Mouse (Mus musculus): ENCODE data around the gene Cyp2e1. TPM values are rescaled to one million over a fixed set of nuclear protein-coding genes. Genes with fewer than 3 reads are reported as not detected.

Gene Cyp2e1
- total RNA-seq, 2 experiments from 2014 or later, result not detected

GRCm38 (mm10) chr7:140798212-140798611, 34.7 kb downstream of the Cyp2e1 start:
- ATAC-seq (replicated peaks; ENCODE audit: low FRiP score, poor library complexity, severe bottlenecking), result no peak

DNA sequence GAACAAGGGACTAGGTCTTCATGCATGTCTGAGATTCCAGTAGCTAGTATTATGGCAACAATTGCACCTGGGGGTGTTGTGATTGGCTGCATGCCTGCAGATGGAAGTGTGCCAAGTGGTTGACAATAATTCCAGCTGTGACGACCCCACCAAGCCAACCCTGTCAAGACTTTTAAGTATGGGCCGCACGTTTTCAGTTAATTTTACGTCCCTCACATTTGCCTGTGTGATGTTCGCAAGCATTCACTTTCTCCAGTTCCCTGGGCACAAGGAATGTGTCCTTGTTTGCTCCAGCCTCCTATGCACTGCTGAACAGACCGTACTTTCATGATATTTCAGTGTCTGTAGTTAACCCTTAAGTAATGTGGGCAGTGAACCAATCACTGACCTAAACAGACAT, 39.1 kb downstream of the Cyp2e1 start:
- no peak for ATAC-seq (replicated peaks; ENCODE audit: low FRiP score, poor library complexity, severe bottlenecking)

GRCm38 (mm10) chr7:140805704-140806103, 42.2 kb downstream of the Cyp2e1 start:
- peak; percentile 76 for ATAC-seq (replicated peaks; ENCODE audit: low FRiP score, poor library complexity, severe bottlenecking)

DNA sequence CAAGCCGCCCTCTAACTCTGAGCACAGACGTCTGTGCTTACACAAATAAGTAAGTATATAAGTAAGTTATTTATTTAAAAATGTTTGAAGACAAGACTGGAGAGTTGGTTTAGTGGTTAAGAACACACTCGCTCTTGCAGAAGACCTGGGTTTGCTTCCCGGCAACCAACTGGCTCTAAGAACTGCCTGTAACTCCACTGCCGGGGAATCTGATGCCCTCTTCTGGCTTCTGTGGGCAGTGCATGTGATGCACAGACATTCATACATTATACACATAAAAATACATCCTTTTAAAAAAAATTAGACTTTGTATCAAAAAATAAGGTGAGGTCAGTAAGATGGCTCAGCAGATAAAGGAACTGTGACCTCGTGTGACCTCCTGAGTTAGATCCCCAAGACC, 47.0 kb downstream of the Cyp2e1 start:
- no peak for ATAC-seq (replicated peaks; ENCODE audit: low FRiP score, poor library complexity, severe bottlenecking)

DNA sequence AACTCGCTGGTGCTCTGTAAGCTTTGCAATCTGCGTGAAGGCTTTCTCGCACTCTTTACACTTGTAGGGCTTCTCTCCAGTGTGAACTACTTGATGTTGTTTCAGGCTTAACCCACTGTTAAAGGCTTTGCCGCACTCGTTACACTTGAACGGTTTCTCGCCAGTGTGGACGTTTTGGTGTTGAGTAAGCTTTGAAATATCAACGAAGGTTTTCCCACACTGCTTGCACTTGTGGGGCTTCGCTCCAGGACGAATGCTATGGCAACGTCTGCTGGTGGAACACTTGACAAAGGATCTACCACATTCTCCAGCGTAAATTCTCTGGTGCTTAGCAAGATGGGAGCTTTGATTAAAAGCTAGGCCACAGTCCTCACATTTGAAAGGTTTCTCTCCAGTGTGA, 48.2 kb downstream of the Cyp2e1 start:
- no peak for ATAC-seq (replicated peaks; ENCODE audit: low FRiP score, poor library complexity, severe bottlenecking)

DNA sequence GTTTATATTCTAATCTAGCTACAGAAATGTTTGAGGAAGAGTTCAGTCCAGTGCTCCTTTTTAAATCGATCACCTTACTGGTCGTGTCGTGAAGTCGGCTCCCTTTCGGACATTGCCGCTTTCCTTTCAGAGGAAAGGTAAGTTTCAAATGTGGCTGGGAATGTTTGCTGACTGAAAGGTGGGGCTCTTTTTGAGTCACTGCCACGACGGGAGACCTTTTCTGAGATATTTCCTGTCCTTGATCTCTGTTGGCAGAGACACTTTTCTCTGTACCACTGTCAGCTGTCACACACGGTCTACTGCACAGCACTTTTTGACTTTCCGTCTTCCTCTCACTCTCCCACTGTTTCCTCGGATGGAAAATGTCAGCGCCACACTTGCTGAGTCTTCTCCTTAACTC, 49.3 kb downstream of the Cyp2e1 start:
- ATAC-seq (replicated peaks; ENCODE audit: low FRiP score, poor library complexity, severe bottlenecking), result no peak

DNA sequence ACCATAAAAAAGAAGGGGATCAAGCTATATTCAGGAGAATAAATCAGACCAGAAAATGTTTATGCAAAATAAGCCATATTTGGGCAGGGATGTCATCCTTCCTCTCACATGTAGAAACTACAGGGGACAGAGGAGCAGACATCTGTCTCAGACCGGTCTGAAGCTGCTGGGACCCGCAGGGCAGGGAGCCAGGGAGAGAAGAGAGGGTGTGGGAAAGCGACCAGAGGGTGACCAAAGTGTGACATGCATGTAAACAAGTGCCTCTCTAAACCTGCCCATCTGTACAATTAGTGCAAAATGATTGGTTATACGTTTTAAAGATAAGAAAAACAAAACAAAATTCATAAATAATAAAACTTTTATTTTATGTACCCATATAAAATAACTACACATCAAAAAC, 56.6 kb downstream of the Cyp2e1 start:
- ATAC-seq (replicated peaks; ENCODE audit: low FRiP score, poor library complexity, severe bottlenecking), result no peak

- ATAC-seq (replicated peaks; ENCODE audit: low FRiP score, poor library complexity, severe bottlenecking), result no peak
Observed at GRCm38 (mm10) chr7:140821305-140821652, 57.7 kb downstream of the Cyp2e1 start.

DNA sequence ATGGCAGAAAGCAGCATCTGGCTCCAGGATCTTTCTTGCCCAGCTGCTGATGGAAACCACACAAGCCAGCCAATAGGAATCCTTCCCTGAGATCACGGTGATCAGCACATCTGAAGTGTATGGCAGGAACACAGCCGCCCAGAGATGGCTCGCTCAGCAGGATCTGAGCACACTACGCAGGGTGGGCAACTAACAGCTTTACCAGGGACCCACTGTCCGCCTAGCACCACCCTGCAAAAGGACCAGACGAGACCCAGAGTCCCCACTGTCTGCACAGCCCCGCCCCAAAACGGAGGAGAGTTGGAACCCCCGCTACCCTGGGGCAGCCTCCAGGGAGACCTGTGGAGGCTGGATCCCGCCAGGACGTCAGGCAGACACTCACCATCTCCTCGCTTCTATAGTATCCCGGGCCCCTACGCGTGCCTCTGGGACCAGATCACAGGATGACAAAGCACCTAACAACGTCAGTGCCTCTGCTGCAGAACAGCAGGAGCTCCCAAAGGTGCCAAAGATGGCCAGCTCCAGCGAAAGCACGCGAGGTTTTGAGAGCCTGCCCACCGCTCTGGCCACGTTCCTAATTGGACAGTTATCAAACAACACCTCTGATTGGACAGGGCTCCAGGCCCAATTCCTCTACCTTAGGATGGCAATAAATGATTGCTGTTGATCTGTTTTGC, 58.3 kb downstream of the Cyp2e1 start, which contains the start of gene Zfp941:
Gene Zfp941 (minus strand): TSS at position 526 of the 677 bp plus-strand sequence.
- peak; percentile 57; the same call in 1 of the 2 replicates for ATAC-seq (replicated peaks; ENCODE audit: low FRiP score, poor library complexity, severe bottlenecking)

DNA sequence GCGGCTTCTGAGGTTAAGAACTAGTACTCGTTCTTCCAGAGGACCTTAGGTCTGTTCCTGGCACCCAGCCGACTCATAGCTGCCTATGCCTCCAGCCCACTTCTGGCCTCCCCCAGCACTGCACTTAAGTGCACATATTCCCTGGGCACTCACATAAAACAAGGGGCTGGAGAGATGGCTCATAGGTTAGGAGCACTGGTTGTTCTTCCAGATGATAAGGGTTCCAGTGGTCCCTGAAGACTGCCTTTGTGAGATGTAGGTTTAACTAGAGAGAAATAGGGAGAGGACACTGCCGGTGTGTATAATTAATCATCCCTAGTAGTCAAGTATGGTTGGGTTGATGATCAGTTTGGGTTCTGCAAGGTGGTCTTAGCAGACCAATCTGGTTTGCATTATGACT, 59.2 kb downstream of the Cyp2e1 start:
- no peak for ATAC-seq (replicated peaks; ENCODE audit: low FRiP score, poor library complexity, severe bottlenecking)

Other genes with a start within 250 kb of the Cyp2e1 start
- gene Olfr538, start 195.9 kb upstream of the Cyp2e1 start, total RNA-seq (2015; ENCODE audit: low replicate concordance), result not detected in 2 replicates
- gene Olfr538, start 195.9 kb upstream of the Cyp2e1 start, total RNA-seq (2017; ENCODE audit: low replicate concordance), result not detected in 2 replicates
- not detected in 2 replicates for gene Olfr46, start 162.5 kb upstream of the Cyp2e1 start, total RNA-seq (2015; ENCODE audit: low replicate concordance)
- 0.08 and 0.26 TPM in 2 replicates for gene Olfr46, start 162.5 kb upstream of the Cyp2e1 start, total RNA-seq (2017; ENCODE audit: low replicate concordance)
- gene Olfr61, start 134.8 kb upstream of the Cyp2e1 start, total RNA-seq (2015; ENCODE audit: low replicate concordance), result not detected in 2 replicates
- gene Olfr61, start 134.8 kb upstream of the Cyp2e1 start, total RNA-seq (2017; ENCODE audit: low replicate concordance), result not detected in 2 replicates
- gene Olfr53, start 117.3 kb upstream of the Cyp2e1 start, total RNA-seq (2015; ENCODE audit: low replicate concordance), result not detected in 2 replicates
- not detected in 2 replicates for gene Olfr53, start 117.3 kb upstream of the Cyp2e1 start, total RNA-seq (2017; ENCODE audit: low replicate concordance)
- gene Olfr539, start 103.8 kb upstream of the Cyp2e1 start, total RNA-seq (2015; ENCODE audit: low replicate concordance), result not detected in 2 replicates
- not detected in 2 replicates for gene Olfr539, start 103.8 kb upstream of the Cyp2e1 start, total RNA-seq (2017; ENCODE audit: low replicate concordance)
- gene Olfr45, start 81.8 kb upstream of the Cyp2e1 start, total RNA-seq (2015; ENCODE audit: low replicate concordance), result not detected in 2 replicates
- not detected in 2 replicates for gene Olfr45, start 81.8 kb upstream of the Cyp2e1 start, total RNA-seq (2017; ENCODE audit: low replicate concordance)
- not detected in 2 replicates for gene Olfr541, start 66.5 kb upstream of the Cyp2e1 start, total RNA-seq (2015; ENCODE audit: low replicate concordance)
- not detected in 2 replicates for gene Olfr541, start 66.5 kb upstream of the Cyp2e1 start, total RNA-seq (2017; ENCODE audit: low replicate concordance)
- 1.8 TPM in 1 of 2 replicates, not detected in the other for gene Syce1, start 24.1 kb downstream of the Cyp2e1 start, total RNA-seq (2015; ENCODE audit: low replicate concordance)
- gene Syce1, start 24.1 kb downstream of the Cyp2e1 start, total RNA-seq (2017; ENCODE audit: low replicate concordance), result not detected in 2 replicates
- gene Zfp941, start 58.4 kb downstream of the Cyp2e1 start, total RNA-seq (2015; ENCODE audit: low replicate concordance), result 0.36 TPM in 1 of 2 replicates, not detected in the other
- not detected in 2 replicates for gene Zfp941, start 58.4 kb downstream of the Cyp2e1 start, total RNA-seq (2017; ENCODE audit: low replicate concordance)
- not detected in 2 replicates for gene Urah, start 71.3 kb downstream of the Cyp2e1 start, total RNA-seq (2015; ENCODE audit: low replicate concordance)
- gene Urah, start 71.3 kb downstream of the Cyp2e1 start, total RNA-seq (2017; ENCODE audit: low replicate concordance), result not detected in 2 replicates
- not detected in 2 replicates for gene Scgb1c1, start 81.8 kb downstream of the Cyp2e1 start, total RNA-seq (2015; ENCODE audit: low replicate concordance)
- not detected in 2 replicates for gene Scgb1c1, start 81.8 kb downstream of the Cyp2e1 start, total RNA-seq (2017; ENCODE audit: low replicate concordance)
- not detected in 2 replicates for gene Odf3, start 84.1 kb downstream of the Cyp2e1 start, total RNA-seq (2015; ENCODE audit: low replicate concordance)
- gene Odf3, start 84.1 kb downstream of the Cyp2e1 start, total RNA-seq (2017; ENCODE audit: low replicate concordance), result not detected in 2 replicates
- gene Gm45785, start 92.6 kb downstream of the Cyp2e1 start, total RNA-seq (2015; ENCODE audit: low replicate concordance), result not detected in 2 replicates
- gene Gm45785, start 92.6 kb downstream of the Cyp2e1 start, total RNA-seq (2017; ENCODE audit: low replicate concordance), result 2.8 TPM in 1 of 2 replicates, not detected in the other
- 19.1 and 49.5 TPM in 2 replicates for gene Ric8a, start 93.2 kb downstream of the Cyp2e1 start, total RNA-seq (2015; ENCODE audit: low replicate concordance)
- gene Ric8a, start 93.2 kb downstream of the Cyp2e1 start, total RNA-seq (2017; ENCODE audit: low replicate concordance), result 12.1 and 22.2 TPM in 2 replicates
- 7.6 and 9.2 TPM in 2 replicates for gene Bet1l, start 93.8 kb downstream of the Cyp2e1 start, total RNA-seq (2015; ENCODE audit: low replicate concordance)
- 9.0 and 9.4 TPM in 2 replicates for gene Bet1l, start 93.8 kb downstream of the Cyp2e1 start, total RNA-seq (2017; ENCODE audit: low replicate concordance)
- gene Psmd13, start 118.2 kb downstream of the Cyp2e1 start, total RNA-seq (2015; ENCODE audit: low replicate concordance), result 74.2 and 90.1 TPM in 2 replicates
- gene Psmd13, start 118.2 kb downstream of the Cyp2e1 start, total RNA-seq (2017; ENCODE audit: low replicate concordance), result 136 and 162 TPM in 2 replicates
- gene Sirt3, start 118.6 kb downstream of the Cyp2e1 start, total RNA-seq (2015; ENCODE audit: low replicate concordance), result 14.4 and 16.3 TPM in 2 replicates
- 6.5 and 13.5 TPM in 2 replicates for gene Sirt3, start 118.6 kb downstream of the Cyp2e1 start, total RNA-seq (2017; ENCODE audit: low replicate concordance)
- not detected in 2 replicates for gene Cox8b, start 136.7 kb downstream of the Cyp2e1 start, total RNA-seq (2015; ENCODE audit: low replicate concordance)
- not detected in 2 replicates for gene Cox8b, start 136.7 kb downstream of the Cyp2e1 start, total RNA-seq (2017; ENCODE audit: low replicate concordance)
- not detected in 2 replicates for gene Nlrp6, start 157.2 kb downstream of the Cyp2e1 start, total RNA-seq (2015; ENCODE audit: low replicate concordance)
- gene Nlrp6, start 157.2 kb downstream of the Cyp2e1 start, total RNA-seq (2017; ENCODE audit: low replicate concordance), result not detected in 2 replicates
- 0.72 TPM in 1 of 2 replicates, not detected in the other for gene Pgghg, start 177.7 kb downstream of the Cyp2e1 start, total RNA-seq (2015; ENCODE audit: low replicate concordance)
- gene Pgghg, start 177.7 kb downstream of the Cyp2e1 start, total RNA-seq (2017; ENCODE audit: low replicate concordance), result 0.90 and 1.3 TPM in 2 replicates
- not detected in 2 replicates for gene Ifitm5, start 186.6 kb downstream of the Cyp2e1 start, total RNA-seq (2015; ENCODE audit: low replicate concordance)
- gene Ifitm5, start 186.6 kb downstream of the Cyp2e1 start, total RNA-seq (2017; ENCODE audit: low replicate concordance), result not detected in 2 replicates
- gene Gm45717, start 192.2 kb downstream of the Cyp2e1 start, total RNA-seq (2015; ENCODE audit: low replicate concordance), result not detected in 2 replicates
- gene Gm45717, start 192.2 kb downstream of the Cyp2e1 start, total RNA-seq (2017; ENCODE audit: low replicate concordance), result not detected in 2 replicates
- 61.6 and 73.4 TPM in 2 replicates for gene Ifitm2, start 192.2 kb downstream of the Cyp2e1 start, total RNA-seq (2015; ENCODE audit: low replicate concordance)
- gene Ifitm2, start 192.2 kb downstream of the Cyp2e1 start, total RNA-seq (2017; ENCODE audit: low replicate concordance), result 14.5 and 51.7 TPM in 2 replicates
- gene Ifitm1, start 203.5 kb downstream of the Cyp2e1 start, total RNA-seq (2015; ENCODE audit: low replicate concordance), result 31.0 TPM in 1 of 2 replicates, not detected in the other
- 0.90 and 20.6 TPM in 2 replicates for gene Ifitm1, start 203.5 kb downstream of the Cyp2e1 start, total RNA-seq (2017; ENCODE audit: low replicate concordance)
- 156 and 271 TPM in 2 replicates for gene Ifitm3, start 247.0 kb downstream of the Cyp2e1 start, total RNA-seq (2015; ENCODE audit: low replicate concordance)
- 73.5 and 106 TPM in 2 replicates for gene Ifitm3, start 247.0 kb downstream of the Cyp2e1 start, total RNA-seq (2017; ENCODE audit: low replicate concordance)

Data from erythroid progenitor cell, adult 5-6 weeks (primary cell).